14 mouse cellular contexts compared by ENCODE assay signal in the genomic region with DNA sequence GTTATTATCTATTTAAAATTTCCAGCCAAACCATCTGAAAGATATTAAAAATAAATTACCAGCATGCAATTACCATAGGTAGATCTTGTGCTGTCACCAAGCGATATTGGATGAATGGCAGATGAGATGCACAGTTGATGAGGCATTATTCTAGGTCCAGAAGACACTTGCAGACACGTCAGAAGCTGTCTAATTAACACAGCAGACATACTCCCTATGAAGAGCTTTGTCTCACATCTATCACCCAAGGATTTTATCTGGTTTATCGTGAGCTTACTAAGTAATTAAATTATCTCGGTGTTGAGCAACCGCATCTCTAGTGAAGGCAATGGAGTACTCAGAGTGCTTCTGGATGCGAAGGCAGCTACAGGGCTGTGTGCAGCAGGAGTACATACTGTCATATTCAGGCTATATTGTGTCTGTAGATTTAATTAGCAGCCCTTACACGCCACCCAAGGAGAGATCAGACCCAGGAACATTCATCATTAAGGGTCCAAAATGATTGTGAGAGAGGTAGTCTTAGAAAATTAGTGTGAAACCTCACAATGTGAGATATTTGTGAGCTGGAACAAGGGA.
"Had no signal": no experiment of that assay in that cellular context is flagged by ENCODE, and none has a peak within 500 bp of the region (broad histone marks: within the 10 kb centered on the region; RNA-seq: fewer than 3 reads in every experiment).

No protein-coding gene starts in this region.

- H3K27ac ChIP-seq: kidney, embryonic 15.5 days; limb, embryonic 10.5 days; liver, embryonic 15.5 days; neural tube, embryonic 12.5 days; stomach, embryonic 15.5 days had no signal

- H3K9me3 ChIP-seq: kidney, embryonic 15.5 days; limb, embryonic 10.5 days; liver, embryonic 15.5 days; megakaryocyte, embryonic 14.5 days; neural tube, embryonic 12.5 days; stomach, embryonic 15.5 days had no signal

- H3K9ac ChIP-seq: kidney, embryonic 15.5 days; liver, embryonic 15.5 days; lung, embryonic 14.5 days; neural tube, embryonic 12.5 days; stomach, embryonic 15.5 days had no signal

- H3K4me3 ChIP-seq: kidney, embryonic 15.5 days; limb, embryonic 10.5 days; liver, embryonic 15.5 days; megakaryocyte, embryonic 14.5 days; neural tube, embryonic 12.5 days; stomach, embryonic 15.5 days had no signal

- DNase-seq: kidney, adult 2 months; kidney, postnatal 14 days; lung, embryonic 14.5 days; lung, postnatal 10 days; lung, postnatal 4 days; right cerebral cortex, postnatal 14 days; thymus, postnatal 36 days had no signal

- H3K27me3 ChIP-seq: kidney, embryonic 15.5 days; liver, embryonic 15.5 days; megakaryocyte, embryonic 14.5 days; neural tube, embryonic 12.5 days; stomach, embryonic 15.5 days had no signal

- H3K4me2 ChIP-seq: kidney, embryonic 15.5 days; liver, embryonic 11.5 days; liver, embryonic 15.5 days; lung, embryonic 14.5 days; neural tube, embryonic 12.5 days; stomach, embryonic 15.5 days had no signal

- H3K36me3 ChIP-seq: kidney, embryonic 15.5 days; limb, embryonic 10.5 days; liver, embryonic 15.5 days; neural tube, embryonic 12.5 days; stomach, embryonic 15.5 days had no signal

- H3K4me1 ChIP-seq: kidney, embryonic 15.5 days; limb, embryonic 10.5 days; liver, embryonic 15.5 days; megakaryocyte, embryonic 14.5 days; neural tube, embryonic 12.5 days; stomach, embryonic 15.5 days had no signal
